Mouse (Mus musculus): ENCODE data around the gene Tpra1. TPM values are rescaled to one million over a fixed set of nuclear protein-coding genes. Genes with fewer than 3 reads are reported as not detected.
A peak's percentile ranks its signal among the peaks of the same experiment; 100 is the strongest.

The Tpra1 gene
- total RNA-seq, 2 experiments from 2014 or later, result 38.8 to 47.5 TPM

DNA sequence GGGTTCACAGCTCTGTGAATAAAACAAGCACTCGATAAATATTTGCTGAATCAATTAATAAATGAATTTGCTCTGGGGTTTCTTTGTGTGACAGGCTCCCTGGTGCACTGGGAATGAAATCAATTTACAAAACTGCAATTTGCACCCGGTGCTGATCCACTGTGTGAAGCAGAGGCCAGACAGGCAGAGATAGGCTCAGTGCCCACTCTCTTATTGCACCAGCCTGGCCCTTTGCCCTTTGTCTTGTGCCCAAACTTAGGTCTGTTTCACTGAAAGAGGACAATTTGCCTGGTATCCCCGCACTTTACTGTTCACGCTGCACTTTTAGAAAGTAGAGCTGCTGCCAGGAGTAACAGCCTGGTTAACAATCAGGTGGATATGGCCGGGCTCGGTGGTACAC lies 44.4 kb downstream of the Tpra1 start:
- DNase-seq (ENCODE audit: low spot score in 2 of 2), result peak in 1 of 2 experiments; percentile 18

DNA sequence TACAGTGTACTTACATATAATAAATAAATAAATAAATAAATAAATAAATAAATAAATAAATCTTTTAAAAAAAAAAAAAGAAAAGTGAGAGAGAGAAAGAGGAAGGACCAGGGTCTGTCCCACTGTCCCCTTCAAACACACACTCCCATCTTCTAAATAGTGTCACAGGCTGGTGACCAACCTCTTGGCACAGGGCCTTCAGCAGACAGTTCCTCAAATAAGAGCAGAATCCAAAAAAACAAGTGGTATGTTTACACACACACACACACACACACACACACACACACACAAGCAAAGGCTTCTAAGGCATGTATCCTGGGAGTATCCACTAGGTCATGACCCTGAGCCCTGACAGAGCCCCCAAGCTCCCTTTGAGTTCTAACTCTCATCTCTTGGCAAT lies 45.7 kb downstream of the Tpra1 start:
- no peak for DNase-seq (ENCODE audit: low spot score in 2 of 2)

DNA sequence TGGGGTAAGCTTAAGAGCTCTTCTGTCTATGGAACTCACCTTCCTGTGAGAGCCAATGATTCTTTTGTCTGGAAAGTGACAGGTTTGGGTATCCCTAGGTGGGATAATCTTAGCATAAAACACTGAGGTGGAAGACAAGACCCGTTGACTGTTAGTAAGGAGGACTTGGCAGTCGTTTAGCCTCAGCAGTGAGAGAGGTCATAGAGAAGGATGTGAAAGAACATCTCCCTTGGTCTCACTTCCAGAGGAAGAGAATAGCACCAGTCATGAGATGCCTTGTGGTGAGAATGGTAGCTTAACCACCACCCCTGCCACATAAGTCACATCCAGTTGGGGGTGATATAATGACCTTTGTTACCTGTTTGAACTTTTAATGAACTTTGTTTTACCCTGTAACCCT lies 54.7 kb downstream of the Tpra1 start:
- no peak for DNase-seq (ENCODE audit: low spot score in 2 of 2)

DNA sequence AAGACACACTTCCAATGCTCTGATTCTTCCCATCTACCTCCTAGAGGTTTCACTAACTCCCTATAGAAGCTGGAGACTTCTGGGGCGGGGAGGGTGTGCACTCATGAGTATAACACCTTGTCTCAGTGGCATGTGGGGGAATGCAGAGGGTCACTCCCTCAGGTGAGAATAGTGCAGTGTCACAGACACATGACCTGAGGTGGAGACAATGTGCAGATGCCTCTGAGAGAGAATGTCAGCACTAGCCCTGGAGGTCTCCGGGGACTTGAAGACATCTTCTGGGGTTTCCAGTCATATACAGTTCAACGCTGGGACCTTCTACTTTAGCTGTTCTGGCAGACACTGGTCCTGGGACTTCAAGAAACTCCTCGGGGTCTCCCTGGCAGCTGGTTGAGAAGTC lies 55.3 kb downstream of the Tpra1 start:
- DNase-seq (ENCODE audit: low spot score in 2 of 2), result no peak

DNA sequence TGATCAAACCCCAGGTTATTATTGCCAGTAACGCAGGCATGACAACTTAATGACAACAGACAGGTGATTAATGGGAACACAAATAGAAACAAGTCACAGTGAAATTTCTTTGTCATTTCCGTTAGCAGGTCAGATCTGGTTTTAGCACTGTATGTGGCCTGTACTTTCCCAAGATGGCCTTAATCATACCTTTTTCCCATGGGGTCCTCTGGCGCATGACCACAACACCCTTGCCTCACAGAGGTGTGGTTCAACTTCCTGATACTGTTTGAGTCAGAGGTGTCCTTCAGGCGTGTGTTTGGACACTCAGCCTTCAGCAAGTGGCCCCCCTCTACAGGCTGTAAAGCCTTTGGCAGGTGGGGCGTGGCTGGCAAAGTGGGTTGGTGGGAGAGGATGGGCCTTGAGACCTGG lies 55.8 kb downstream of the Tpra1 start:
- DNase-seq (ENCODE audit: low spot score in 2 of 2), result no peak

DNA sequence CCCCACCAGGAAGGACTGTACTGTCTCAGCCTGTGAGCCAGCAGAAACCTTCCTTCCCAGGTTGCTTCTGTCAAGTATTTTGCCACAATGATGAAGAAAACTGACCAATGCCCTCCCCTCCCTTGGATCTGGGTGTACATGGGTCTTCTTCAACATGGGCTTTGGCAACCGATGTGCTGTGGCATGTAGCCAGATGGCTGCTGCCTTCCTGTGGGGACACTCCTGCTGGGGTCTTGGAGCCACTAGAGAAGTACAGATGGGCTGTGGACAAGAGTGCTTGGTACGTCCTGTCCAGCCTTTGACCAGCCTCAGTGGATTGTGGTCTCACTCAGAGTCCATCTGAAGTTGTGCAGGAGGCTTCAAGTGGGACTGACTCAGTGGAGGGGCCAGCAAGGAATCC lies 56.3 kb downstream of the Tpra1 start:
- DNase-seq (ENCODE audit: low spot score in 2 of 2), result no peak

DNA sequence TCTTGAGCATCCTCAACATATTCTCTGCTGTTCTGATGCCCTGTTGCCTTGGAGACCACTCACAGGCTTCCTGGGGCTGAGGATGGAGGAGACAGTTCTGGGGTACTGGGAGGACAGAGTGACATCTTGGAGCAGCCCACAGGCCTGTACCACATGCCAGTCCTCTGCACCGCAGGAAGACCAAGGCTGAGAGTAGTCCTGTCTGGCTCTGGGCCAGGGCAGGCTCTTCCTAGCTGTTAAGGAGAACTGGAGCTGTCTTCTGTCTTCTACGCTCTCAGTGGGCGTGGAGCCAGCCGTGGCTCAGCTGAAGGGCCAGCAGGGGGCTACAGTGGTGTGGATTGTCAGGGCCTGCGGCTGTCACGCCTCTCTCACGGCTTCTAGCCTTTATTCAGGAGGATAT lies 57.8 kb downstream of the Tpra1 start:
- DNase-seq (ENCODE audit: low spot score in 2 of 2), result peak; percentile 65 to 76

DNA sequence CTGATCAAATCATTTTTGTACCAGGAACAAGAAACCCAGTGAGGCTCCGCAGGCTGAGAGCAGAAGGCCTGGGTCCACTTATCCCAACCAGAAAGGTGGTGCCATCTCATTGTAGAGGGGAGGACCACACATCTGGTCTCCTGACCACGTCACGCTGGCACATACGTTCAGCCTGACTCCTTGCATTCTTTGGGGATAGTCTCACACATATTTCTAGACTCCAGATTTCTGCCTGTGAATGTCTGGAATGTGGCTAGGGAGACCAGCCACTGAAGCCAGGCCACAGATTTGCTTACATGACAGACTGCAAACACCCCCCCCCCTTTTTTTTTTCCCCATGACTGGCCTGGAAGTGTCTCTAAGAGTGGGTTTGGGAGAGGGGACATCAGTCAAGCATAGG lies 58.9 kb downstream of the Tpra1 start:
- DNase-seq (ENCODE audit: low spot score in 2 of 2), result no peak

Other genes starting within 250 kb of the Tpra1 start
- 100 to 1,000 TPM; 120 to 129 TPM for gene Mgll, start 177.8 kb upstream of the Tpra1 start, total RNA-seq (2021)
- gene Abtb1, start 60.3 kb upstream of the Tpra1 start, total RNA-seq (2021), result 10 to 100 TPM; 23.2 to 26.7 TPM
- gene Podxl2, start 27.2 kb upstream of the Tpra1 start, total RNA-seq (2021), result 100 to 1,000 TPM; 308 to 330 TPM
- 1 to 10 TPM; 9.7 TPM for gene Mcm2, start 3.5 kb upstream of the Tpra1 start, total RNA-seq (2021)

Data from layer of hippocampus, postnatal 10 days (tissue).